Mouse (Mus musculus) B cell, adult (primary cell): ENCODE data around the gene Lilra5. TPM values are rescaled to one million over a fixed set of nuclear protein-coding genes. Genes with fewer than 3 reads are reported as not detected.

Source experiments
- total RNA-seq: library from RNA; stranded (reverse); gene quantifications from 4 replicates; pipeline ENCODE4 v1.2.4, GENCODE M21; 2023; ENCODE audit not compliant: inconsistent age

The Lilra5 gene
- 0.24 TPM in 1 of 4 replicates, not detected in the others for total RNA-seq

DNA sequence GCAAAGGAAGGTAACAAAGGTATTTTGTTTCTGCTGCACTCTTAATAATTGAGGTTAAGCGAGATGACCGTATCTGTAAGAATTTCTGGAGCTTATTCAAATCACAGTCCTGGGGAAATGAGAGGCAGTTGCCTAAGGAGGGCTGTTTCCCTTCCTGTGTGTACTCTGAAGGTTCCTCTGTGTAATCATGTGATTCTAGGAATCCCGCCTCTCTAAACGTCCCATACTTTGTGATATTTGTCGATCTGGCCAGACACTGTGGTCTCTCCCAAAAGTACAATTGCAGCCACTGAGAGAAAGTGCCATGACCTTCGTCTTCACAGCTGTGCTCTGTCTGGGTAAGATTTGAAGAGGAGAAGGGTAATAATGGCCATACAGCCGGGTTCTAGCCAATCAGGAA, at the start of gene Lilra5:
TSS of gene Lilra5 (plus strand) at position 301 of the 400 bp plus-strand sequence.

Other genes with a start within 250 kb of the Lilra5 start
- 5.7 to 10.8 TPM (median 8.7 TPM) in 4 replicates for gene Lair1, start 174.6 kb upstream of the Lilra5 start, total RNA-seq
- 0.13 to 0.30 TPM in 2 of 4 replicates, not detected in the others for gene Ttyh1, start 118.3 kb upstream of the Lilra5 start, total RNA-seq
- gene Leng8, start 100.7 kb upstream of the Lilra5 start, total RNA-seq: 420 to 454 TPM (median 449 TPM) in 4 replicates
- gene Leng9, start 87.4 kb upstream of the Lilra5 start, total RNA-seq: 30.9 to 34.8 TPM (median 34.3 TPM) in 4 replicates
- gene Cdc42ep5, start 72.9 kb upstream of the Lilra5 start, total RNA-seq: not detected in 4 replicates
- 0.48 to 1.2 TPM (median 1.0 TPM) in 4 replicates for gene Ncr1, start 100.0 kb downstream of the Lilra5 start, total RNA-seq
- 0.15 to 0.42 TPM (median 0.16 TPM) in 3 of 4 replicates, not detected in the other for gene Gp6, start 160.0 kb downstream of the Lilra5 start, total RNA-seq
- 8.4 to 10.3 TPM (median 9.5 TPM) in 4 replicates for gene Rdh13, start 207.9 kb downstream of the Lilra5 start, total RNA-seq
- gene Eps8l1, start 222.9 kb downstream of the Lilra5 start, total RNA-seq: 13.9 to 50.5 TPM (median 45.9 TPM) in 4 replicates